Mouse (Mus musculus): ENCODE data around the gene Mapk8ip2. TPM values are rescaled to one million over a fixed set of nuclear protein-coding genes. Genes with fewer than 3 reads are reported as not detected.

Gene Mapk8ip2
- polyA plus RNA-seq, 2 experiments from 2014 or later: 0.34 TPM; not detected in 1

- no peak for ATAC-seq
Observed at GRCm38 (mm10) chr15:89488182-89488581, 34.5 kb downstream of the Mapk8ip2 start.

- no peak for ATAC-seq
Observed at GRCm38 (mm10) chr15:89488611-89489117, 35.0 kb downstream of the Mapk8ip2 start.

DNA sequence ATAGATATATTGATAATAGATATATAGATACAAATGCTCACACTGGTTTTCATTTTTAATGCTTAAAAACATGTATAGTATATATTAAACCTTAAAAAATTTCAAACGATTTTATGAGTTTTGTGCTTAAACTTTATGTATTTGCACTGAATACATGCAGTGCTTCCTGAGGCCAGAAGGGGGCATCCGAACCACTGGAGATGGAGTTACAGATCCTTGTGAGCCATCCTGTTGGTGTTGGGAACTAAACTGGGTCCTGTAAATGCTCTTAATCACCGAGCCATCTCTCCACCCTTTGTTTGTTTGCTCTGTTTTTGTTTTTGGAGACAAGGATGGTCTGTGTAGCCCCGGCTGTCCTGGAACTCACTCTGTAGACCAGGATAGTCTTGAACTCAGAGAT lies 41.3 kb downstream of the Mapk8ip2 start:
- no peak for ATAC-seq

DNA sequence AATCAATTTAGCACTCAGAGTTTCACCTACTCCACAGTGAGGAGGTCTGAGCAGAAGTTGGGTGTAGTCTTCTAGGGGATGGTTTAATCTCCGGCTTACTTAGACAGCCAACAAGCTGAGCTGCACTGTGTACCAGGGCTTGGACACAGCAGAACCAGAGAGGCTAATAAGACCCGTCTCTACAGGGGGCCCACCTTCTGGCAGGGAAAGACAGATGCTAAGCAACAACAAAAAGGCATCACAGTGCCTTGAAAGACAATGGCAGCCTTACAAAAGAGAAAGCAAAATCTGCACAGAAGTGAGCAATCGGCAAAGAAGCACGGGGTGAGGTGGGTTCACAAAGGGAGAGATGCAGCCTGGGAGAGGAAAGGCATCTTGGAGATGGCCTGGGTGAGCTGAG lies 42.4 kb downstream of the Mapk8ip2 start:
- ATAC-seq: no peak

DNA sequence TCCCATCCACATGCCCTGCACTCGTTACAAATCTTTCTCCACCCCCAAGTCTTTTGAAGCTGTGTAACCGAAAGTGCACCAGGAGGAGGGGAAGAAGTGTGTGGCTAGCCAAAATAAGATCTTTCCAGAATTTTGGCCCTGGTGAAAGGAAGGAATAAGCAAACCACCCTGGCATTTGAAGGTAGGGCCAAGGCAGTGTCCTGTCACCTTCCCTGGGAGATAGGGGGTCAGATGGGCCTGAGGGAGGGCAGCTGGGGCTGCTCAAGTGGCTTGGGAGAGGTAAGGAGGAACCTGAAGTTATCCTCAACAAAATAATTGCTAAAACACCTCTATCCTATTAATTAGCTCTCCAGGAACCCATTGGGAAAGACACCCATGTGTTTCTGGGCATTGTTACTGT lies 43.1 kb downstream of the Mapk8ip2 start:
- no peak for ATAC-seq

DNA sequence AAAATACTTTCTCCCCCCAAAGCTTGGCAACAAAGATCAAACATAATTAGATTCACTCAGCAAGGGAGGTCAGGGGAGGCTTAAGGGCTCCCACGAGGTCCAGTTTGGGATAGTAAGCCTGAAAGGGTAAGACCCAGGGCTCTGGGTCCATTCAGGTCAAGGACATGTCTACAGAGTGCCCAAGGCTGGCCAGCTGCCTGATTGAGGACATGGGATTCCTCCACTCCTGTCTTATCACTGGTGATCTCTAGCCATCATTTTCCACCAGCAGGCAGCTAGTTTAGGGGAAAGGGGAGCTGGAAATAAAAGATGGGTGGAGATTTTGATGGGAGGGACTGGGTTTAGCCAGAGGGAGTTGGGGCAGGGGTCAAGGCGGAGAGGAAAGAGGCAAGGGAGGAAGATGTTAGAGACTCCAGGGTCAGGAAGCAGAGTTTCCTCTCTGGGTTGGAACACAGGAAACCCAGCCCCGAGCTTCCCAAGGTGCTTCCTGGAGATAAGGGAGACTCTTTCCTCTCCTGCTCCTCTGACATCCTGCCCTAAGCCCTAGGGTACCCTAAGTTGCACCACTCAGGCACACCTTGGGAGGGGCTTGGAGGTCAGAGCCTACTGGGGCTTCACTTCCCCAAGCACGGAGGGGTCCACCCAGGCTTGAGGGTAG lies 43.8 kb downstream of the Mapk8ip2 start:
- no peak for ATAC-seq

GRCm38 (mm10) chr15:89498049-89498960 lies 44.6 kb downstream of the Mapk8ip2 start:
- no peak for ATAC-seq

DNA sequence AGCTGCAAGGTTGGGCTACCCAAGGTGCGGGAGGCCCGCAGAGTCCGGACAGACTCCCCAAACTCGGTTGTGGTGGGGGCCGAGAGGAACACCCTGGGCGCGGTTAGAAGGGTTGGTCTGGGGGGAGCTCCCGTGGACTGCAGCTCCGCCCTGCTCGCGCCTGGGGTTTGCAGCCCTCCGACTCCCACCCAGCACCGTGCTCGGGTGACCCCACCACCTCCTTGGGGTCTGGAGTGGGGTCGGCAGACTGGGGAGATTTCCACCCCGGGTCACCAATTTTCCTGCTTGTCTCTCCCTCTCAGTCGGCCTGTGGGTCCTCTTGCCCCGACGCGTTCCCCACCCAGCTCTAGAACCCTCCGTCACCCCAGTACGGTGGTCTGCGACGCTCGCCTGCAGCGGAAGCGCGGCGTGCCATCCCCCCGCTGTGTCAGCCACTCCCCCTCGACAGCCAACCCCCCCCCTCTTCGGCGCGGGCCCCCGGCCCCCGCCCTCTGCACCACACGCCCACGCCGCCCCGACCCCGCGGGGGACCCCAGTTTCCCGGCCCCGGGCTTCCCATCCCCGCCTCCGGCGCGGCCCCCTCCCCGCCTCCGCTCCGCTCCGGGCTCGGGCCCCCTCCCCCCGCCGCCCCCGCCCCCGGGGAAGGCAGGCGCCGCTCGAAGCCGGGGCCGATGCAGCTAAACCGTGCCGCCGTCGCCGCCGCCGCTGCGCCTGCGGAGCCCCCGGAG lies 45.4 kb downstream of the Mapk8ip2 start, which contains the start of gene Shank3:
Shank3 (plus strand) TSS at position 663 of the 728 bp plus-strand sequence.
- no peak for ATAC-seq

GRCm38 (mm10) chr15:89499784-89500220 lies 46.1 kb downstream of the Mapk8ip2 start:
- no peak for ATAC-seq

DNA sequence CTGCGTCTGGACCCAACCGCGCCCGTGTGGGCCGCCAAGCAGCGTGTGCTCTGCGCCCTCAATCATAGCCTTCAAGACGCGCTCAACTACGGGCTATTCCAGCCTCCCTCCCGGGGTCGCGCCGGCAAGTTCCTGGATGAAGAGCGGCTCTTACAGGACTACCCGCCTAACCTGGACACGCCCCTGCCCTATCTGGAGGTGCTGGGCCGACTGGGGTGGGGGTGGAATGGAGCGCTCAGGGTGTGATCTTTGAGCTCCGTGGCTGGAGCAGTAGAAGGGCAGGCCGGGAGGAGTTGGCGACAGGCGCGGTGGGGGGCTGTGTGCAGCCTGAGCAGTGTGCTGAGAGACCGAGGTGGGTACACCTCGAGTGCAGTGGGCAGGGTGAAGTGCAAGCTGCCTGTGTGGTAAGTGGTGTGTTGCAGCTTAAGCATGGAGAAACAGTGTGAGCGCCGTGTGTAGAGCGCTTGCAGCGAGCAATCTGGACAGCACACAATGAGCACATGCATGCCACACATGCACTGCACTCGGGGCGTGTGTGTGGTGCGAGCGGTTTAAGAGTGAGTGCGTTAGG lies 46.6 kb downstream of the Mapk8ip2 start:
- ATAC-seq: no peak

DNA sequence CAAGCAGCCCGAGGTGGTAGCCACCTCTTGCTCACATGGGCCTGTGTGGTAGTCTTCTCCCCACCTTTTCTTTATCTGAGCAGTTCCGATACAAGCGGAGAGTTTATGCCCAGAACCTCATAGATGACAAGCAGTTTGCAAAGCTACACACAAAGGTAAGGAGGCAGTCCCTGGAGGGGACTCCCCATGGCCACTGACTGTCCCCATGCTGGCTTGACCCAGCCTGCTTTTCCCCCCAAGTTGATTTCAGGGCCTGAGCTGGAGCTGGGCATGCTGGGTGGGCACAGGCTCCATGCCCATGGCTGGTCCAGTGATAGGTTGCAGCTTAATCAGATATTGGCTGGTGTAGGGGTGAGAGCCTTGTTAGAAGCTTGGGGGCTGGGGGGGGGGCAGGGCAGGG lies 47.6 kb downstream of the Mapk8ip2 start:
- no peak for ATAC-seq

GRCm38 (mm10) chr15:89504838-89505237 lies 51.1 kb downstream of the Mapk8ip2 start:
- no peak for ATAC-seq

DNA sequence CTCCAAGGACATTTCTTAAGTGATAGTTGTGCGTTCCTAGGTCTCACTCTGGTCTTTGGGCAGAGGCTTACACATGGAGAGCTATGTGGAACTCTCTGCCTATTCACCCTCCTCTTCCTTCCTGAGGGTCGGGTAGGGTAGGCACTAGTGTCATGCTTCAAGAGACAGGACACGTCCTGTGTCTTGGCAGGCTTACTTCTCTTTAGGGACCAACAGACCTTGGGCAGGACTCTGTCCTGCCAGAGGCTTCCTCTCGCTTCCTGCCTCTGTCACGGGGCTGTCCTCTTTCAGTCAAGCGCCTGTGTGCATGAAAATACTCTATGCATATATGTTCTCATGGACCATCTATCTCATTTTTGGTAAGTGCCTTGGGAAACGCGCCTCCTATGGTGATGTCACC lies 54.0 kb downstream of the Mapk8ip2 start:
- no peak for ATAC-seq

DNA sequence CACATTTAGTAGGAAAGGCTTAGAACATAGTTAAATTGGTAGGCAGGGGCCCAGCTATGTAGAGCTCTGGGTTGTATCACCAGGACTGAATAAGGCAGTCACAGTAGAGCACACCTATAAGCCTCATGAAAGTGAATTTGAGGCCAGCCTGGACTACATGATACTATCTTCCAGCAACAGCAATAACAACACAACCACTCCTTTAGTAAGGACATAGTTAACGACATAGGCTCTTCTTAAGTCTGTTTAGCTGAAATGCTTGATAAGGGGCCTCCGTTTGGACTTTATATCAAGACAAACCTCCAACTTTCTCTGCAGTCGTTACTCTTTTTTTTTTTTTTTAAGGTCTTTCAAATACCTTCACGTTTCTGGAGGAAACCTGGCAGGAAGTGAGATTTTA lies 59.0 kb downstream of the Mapk8ip2 start:
- ATAC-seq: no peak

Other genes starting within 250 kb of the Mapk8ip2 start
- 10 to 100 TPM; 20.8 to 25.1 TPM for gene Ppp6r2, start 242.4 kb upstream of the Mapk8ip2 start, polyA plus RNA-seq (2017; shearing (Covaris generic))
- 100 to 1,000 TPM in 1 of 2 experiments, 10 to 100 TPM in 1; 80.4 to 102 TPM for gene Sbf1, start 138.6 kb upstream of the Mapk8ip2 start, polyA plus RNA-seq (2017; shearing (Covaris generic))
- gene Adm2, start 131.2 kb upstream of the Mapk8ip2 start, polyA plus RNA-seq (2017; shearing (Covaris generic)): not detected
- gene Miox, start 119.5 kb upstream of the Mapk8ip2 start, polyA plus RNA-seq (2017; shearing (Covaris generic)): not detected
- gene Lmf2, start 98.3 kb upstream of the Mapk8ip2 start, polyA plus RNA-seq (2017; shearing (Covaris generic)): 10 to 100 TPM; 20.8 to 38.6 TPM
- gene Ncaph2, start 98.2 kb upstream of the Mapk8ip2 start, polyA plus RNA-seq (2017; shearing (Covaris generic)): 100 to 1,000 TPM; 141 to 171 TPM
- 1 to 10 TPM; 2.1 to 4.9 TPM for gene Sco2, start 80.1 kb upstream of the Mapk8ip2 start, polyA plus RNA-seq (2017; shearing (Covaris generic))
- under 1 TPM; 0.61 to 0.74 TPM for gene Tymp, start 76.9 kb upstream of the Mapk8ip2 start, polyA plus RNA-seq (2017; shearing (Covaris generic))
- gene Odf3b, start 74.6 kb upstream of the Mapk8ip2 start, polyA plus RNA-seq (2017; shearing (Covaris generic)): 1 to 10 TPM; 1.2 to 1.9 TPM
- gene Klhdc7b, start 69.0 kb upstream of the Mapk8ip2 start, polyA plus RNA-seq (2017; shearing (Covaris generic)): under 1 TPM in 1 of 2 experiments, not detected in 1; 0.23 TPM
- not detected for gene Syce3, start 43.4 kb upstream of the Mapk8ip2 start, polyA plus RNA-seq (2017; shearing (Covaris generic))
- gene Cpt1b, start 28.1 kb upstream of the Mapk8ip2 start, polyA plus RNA-seq (2017; shearing (Covaris generic)): under 1 TPM; 0.26 to 0.57 TPM
- gene C730034F03Rik, start 24.3 kb upstream of the Mapk8ip2 start, polyA plus RNA-seq (2017; shearing (Covaris generic)): 1 to 10 TPM; 4.1 to 5.8 TPM
- gene Gm44502, start 24.2 kb upstream of the Mapk8ip2 start, polyA plus RNA-seq (2017; shearing (Covaris generic)): not detected
- gene Chkb, start 24.0 kb upstream of the Mapk8ip2 start, polyA plus RNA-seq (2017; shearing (Covaris generic)): 10 to 100 TPM; 50.7 to 55.4 TPM
- 1 to 10 TPM; 6.8 to 8.6 TPM for gene Arsa, start 23.5 kb downstream of the Mapk8ip2 start, polyA plus RNA-seq (2017; shearing (Covaris generic))
- not detected for gene Shank3, start 45.7 kb downstream of the Mapk8ip2 start, polyA plus RNA-seq (2017; shearing (Covaris generic))
- not detected for gene Acr, start 114.4 kb downstream of the Mapk8ip2 start, polyA plus RNA-seq (2017; shearing (Covaris generic))
- gene Rabl2, start 138.0 kb downstream of the Mapk8ip2 start, polyA plus RNA-seq (2017; shearing (Covaris generic)): 1 to 10 TPM in 1 of 2 experiments, under 1 TPM in 1; 0.88 to 2.6 TPM